Mouse (Mus musculus): ENCODE results near the gene Lamtor3.
"Not testable (repeated sequence)": the region's sequence is repeated elsewhere in the genome, so short reads cannot be mapped to it uniquely, and the experiment has no call there.

The Lamtor3 gene

DNA sequence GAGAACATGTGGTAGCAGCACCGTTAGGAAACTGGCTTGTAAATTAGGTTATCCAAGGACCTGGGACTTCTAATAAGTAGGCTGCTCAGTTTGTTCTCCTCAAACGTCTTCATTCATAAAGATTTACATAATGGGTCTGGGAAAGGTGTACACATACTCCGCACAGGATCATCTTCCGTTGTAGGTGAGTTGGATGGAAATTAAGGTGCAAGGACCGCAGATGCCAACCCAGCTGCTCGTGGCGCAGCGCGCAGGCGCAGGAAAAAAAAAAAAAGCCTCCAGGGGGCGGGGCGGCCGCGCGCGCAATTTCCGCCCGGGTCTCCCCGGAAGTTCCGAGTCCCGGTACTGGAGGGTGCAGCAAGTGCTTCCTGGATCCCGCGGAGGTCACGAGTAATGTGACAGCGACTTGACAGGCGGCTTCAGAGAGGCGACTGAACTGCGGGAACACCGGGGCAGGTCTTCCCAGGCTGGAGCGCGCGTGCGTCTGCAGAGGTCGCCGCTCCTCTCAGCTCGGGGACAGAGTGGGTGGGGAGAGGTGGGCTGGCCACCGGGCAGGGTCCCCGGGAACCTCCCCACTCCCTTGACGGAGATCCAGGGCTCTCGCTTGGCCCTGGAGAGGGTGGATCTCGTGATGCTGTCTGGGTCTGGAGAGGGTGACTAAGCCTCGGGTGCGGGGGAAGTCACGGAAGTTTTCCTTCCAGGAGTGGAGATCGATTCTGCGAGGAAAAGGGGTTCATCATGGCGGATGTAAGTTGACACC, at the start of gene Lamtor3:
Gene Lamtor3, plus strand, starts transcription at position 335 of the 760 bp plus-strand sequence.
- DNase-seq: peak; percentile 88 to 91

DNA sequence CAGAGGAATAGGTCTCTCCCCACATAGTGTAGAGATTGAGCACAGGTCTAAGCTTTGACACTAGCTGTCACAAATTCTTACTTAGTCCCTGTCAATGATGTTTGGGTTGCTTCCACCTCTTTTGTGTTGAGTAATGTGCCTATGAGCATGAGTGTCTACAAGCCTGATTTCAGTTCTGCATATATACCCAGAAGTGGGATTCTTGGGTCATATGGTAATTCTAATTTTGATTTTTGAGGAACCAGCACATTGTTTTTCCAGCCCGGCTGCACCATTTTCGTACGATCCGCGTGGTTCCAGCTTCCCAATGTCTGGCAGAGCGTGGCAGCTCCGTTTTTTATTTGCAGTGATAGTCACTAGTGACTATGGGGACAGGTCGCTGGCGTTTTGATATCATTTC, 48.9 kb upstream of the Lamtor3 start:
- no peak for DNase-seq

DNA sequence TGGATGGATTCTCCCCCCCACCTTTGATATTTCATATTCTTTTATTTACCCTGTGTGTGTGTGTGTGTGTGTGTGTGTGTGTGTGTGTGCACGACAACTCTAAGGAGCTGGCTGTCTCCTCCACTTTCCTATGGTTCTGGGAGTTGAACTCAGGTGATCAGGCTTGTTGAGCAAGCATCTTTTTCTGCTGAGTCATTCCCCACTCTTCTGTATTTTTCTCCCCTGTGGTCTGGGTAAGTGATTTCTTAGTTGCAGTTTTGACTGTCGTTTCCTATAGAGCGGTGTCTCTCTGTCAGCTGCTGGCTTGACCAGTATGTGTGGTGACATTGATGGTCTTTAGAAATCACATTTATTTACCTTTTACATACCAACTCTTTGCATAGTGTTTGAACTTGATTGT, 39.0 kb upstream of the Lamtor3 start:
- DNase-seq: no peak

DNA sequence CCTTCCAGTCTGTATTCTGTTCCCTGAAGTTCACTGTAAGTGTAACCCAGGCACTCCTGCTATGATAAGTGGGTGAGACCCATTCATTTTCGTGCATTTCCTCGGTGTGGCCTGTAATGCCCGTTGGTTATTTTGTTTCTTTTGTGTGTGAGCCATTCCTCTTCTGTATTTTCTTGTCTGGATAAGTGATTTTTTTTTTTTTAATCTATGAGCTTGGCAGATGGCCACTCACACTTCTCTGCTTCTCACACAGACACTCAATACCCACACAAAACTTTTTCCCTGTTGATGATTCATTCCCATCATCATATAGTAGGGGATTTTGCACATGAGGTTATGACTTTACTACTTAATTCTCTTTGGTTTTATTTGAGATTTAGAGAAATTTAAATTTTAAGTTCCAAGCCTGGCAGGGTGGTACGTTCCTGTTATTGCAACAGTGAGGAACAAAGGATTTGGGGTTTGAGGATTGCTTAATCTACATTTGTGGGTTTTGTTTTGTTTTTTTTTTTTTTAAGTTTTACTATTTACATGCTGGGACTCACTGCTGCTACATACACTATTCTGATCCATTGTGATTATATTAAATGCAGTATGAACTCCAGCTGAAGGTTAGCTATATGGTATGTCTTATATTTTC, 38.1 kb upstream of the Lamtor3 start:
- no peak for DNase-seq

DNA sequence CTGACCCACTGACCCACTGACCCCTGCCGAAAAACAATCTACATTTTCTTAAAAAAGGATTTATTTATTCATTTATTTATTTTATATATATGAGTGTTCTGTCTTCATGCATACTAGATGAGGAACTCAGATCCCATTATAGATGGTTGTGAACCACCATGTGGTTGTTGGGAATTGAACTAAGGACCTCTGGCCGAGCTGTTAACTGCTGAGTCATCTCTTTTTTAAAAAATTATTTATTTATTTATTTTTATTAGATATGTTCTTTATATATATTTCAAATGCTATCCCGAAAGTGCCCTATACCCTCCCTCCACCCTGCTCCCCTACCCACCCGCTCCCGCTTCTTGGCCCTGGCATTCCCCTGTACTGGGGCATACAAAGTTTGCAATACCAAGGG, 37.2 kb upstream of the Lamtor3 start:
- no peak for DNase-seq

DNA sequence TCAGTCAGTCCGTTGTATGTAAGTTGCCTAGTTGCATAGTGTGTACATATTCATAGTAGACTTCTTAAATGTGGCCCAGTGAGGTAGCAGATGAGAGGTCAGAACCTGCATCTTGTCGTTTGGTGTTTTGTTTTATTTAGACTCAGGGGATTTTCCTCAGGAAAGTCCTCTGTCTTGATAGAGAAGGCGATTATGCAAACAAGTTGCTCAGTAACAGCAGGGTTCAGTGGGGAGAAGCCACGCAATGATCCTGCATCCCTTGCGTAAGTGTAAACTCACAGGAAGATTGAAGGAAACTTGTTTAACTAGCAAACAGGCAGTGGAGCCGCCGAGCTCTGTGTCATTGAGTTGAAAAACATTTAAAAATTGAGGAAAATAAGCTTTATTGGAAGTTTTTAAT, 30.3 kb upstream of the Lamtor3 start:
- no peak for DNase-seq

DNA sequence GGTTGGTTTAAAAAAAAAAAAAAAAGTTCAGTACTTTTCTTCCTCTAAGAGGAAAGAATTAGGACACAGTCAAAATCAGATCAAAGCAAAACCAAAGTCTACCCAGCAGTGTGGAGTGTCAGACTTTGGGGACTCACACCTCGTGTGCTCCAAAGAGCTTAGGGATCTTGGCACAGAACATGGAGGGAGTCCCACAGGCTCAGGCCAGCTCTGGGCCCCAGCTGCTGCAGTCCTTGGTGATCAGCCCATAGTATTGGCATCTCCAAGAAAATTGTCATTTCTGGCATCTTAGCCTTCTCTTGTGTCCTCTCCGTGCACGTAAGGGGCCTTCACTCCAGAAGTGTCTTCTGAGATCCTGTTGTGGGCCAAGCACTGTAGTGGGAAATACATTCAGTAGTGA, 27.2 kb upstream of the Lamtor3 start:
- no peak for DNase-seq

DNA sequence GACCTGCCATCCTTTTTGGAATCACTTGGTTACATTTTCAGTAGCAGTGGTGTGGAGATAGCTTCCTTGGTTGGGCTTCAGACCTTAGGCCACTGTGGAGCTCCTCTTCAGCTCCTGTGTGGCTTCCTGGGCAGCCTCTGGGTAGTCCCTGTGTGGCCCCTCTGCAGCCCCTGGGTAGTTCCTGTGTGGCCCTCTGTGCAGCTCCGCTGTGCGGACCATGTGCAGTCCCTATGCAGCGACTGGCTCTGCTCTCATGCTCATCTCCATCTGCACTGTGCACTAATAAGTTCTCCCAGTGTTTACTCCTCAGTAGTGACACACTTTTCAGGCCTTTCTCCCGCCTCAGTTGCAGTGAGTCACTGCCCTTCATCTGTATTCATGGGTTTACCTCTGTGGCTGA, 26.2 kb upstream of the Lamtor3 start:
- DNase-seq: no peak

DNA sequence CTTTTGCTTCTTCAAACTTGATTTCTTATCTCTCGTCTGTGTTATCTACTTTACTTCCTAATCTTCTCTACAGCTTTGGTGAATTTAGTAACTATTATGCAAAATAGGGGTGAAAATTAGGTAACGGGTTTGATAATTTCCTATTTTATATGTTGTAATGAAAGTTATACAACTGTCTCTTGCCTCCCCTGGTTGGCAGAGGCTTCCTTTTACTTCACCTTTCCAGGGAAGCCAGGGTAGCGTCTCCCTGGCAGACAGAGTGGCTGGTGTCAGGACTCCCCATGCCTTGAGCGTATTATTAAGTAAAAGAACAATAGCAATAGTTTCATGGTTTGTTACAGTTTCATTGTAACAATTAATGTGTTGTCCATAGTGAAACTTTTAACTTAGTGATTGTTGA, 24.5 kb upstream of the Lamtor3 start:
- no peak for DNase-seq

DNA sequence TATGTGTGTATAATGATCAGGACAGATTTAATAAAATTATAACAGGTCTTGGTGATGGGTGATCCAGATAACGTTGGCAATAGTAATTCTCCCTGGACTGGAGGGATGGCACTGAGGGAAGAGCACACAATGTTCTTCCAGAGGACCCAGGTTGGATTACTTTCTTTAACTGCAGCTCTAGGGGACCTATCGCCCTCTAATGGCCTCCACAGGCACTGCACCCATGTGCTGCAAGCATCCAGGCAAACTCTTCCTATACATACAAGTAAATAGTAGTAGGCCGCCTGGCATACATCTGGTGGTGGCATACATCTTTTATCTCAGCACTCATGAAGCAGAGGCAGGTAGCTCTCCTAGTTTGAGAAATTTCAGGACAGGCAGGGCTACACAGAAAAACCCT, 23.1 kb upstream of the Lamtor3 start:
- peak in 1 of 2 experiments; percentile 20 for DNase-seq

DNA sequence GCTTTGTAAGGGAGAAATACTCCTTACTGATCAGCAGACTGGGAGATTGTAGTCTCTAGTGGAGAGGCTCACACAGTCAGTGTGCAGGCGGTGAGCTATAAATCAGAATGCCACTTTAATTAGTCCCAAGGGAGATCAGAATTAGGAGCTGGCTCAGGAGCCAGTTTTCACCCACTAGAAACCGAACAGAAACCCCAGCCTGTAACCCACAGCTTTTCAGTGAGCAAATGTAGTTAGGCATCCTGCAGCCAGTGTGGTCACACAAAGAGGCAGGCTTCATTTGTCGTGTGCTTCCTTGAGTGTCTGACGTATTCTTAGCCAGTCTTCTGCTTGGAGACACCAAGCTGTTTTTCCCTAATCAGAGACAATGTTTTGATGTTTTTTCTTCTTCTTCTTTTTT, 21.9 kb upstream of the Lamtor3 start:
- no peak for DNase-seq

DNA sequence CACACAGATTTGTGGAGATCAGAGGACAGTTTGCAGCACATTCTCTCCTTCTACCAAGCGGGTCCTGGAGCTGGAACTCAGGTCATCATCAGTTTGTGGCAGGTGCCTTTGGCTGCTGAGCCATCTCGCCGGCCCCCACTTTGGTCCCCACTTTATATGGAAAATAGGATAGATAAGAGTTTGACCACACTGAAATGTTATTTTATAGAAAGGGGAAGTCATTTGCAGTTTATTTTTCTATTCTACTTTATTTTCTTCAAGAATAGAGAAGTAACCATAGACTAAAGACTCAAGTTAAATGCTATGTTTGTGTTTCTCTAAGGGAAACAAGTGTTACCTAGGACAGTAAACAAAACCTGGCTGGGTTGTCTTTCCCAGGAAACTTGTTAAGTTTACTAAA, 21.4 kb upstream of the Lamtor3 start:
- no peak for DNase-seq

DNA sequence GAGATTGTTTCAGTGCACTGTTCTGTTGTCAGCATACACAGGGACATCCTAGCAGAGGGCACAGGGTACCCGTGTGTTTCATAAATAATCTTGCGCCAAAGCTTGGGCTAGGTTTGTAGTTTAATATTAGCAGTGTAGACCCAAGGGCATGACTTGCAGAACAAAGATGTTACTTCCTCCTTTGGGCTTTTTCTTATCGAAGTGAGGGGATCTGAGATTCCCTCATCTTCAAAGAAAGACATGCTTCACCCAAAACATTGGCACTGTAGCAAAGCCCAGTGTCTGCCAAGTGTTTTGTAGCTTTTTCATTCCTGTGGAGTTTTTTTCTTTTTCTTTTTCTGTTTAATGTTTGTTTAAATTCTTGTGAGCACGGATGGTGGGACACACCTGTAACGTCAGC, 20.6 kb upstream of the Lamtor3 start:
- DNase-seq: no peak

DNA sequence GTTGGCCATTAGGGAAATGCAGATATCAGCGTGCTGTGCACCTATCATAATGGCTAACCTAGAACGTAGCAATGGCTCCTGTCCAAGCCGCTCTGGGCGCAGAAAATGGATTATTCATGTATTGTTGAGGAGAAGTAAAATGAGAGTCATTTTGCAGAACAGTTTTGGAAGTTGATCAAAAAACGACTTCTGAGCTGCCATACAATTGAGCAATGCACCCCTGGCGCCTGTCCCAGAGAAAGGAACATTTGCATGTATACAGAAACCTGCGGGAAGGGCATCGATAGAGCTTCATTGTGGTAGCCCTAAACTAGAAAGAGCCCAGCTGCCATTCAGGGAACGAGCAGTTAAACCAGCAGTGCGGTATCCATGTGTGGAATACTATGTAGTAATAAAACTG, 18.2 kb upstream of the Lamtor3 start:
- DNase-seq: no peak

DNA sequence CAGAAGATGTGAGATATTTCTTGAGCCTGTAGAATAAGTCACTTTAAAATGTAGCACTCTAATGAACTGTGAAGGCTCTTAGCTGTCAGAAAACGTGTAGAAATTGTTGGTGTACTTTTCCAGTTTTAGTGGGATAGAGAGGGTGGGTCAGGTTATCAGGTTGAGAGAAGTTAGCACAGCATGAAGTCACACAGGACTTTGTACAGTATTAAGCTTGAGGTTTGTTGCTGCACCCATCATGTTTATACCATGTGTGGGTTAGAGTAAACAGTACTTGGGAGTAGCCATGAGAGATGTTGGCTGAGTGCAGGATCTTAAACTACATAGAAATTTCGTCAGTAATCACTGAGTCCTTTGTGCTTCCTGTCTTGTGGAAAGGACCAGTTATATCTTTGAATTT, 5.2 kb upstream of the Lamtor3 start:
- no peak for DNase-seq

DNA sequence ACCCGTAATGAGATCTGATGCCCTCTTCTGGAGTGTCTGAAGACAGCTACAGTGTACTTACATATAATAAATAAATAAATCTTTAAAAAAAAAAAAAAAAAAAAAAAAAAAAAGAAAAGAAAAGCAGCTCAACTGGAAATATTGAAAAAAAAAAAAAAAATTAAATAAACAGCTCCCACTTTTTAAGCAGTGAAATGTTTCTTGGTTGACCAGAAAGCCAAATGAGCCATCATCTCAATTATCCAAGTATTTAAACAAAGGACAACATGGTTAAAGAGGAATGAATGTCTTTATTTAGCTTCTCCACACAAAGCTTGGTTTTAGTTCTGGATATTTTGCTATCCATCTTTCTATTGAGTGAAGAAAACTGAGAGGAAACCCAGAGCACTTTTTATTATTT, 3.7 kb upstream of the Lamtor3 start:
- not testable (repeated sequence) for DNase-seq

DNA sequence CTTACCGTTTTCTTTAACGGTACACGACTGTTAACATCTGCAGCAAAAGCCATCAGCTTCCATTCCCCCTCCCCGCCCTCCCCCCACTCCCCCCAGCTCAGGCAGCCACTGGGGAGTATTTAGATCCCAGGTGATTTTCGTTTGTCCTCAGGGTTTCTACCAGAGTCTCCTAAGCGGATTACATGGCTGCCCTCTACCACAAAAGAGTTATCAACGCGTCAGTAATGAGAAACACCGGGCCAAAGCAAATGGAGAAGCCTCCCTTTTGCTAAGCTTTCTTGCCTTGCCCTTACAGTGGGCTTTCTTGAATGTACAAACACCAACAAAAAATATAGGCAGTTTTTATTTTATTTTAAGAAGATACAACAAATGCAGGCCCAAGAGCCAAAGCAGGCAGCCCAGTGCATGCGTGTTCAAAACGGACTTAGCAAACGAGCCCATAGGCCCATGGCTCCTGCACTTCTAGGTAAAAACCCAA, 573 bp upstream of the Lamtor3 start:
- no peak for DNase-seq

DNA sequence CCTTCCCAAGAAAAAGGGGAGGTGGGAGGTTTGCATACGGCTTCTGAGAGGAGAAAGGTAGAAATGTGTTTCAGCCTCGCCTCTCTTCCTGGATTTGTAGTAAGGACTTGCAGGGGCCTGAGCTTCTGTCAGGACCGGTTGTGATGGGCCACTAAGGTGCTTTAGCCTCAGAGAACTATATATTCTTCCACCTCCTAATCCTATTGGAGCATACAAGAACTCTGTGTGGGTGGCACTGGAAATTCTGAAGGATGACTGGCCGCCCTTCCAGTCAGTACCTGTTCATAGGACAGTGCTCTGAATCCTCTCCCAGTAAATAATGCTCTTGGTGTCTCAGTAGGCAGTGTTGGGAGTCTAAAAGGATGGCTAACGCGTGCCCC, 616 bp downstream of the Lamtor3 start:
- peak in 1 of 2 experiments; percentile 17 for DNase-seq

DNA sequence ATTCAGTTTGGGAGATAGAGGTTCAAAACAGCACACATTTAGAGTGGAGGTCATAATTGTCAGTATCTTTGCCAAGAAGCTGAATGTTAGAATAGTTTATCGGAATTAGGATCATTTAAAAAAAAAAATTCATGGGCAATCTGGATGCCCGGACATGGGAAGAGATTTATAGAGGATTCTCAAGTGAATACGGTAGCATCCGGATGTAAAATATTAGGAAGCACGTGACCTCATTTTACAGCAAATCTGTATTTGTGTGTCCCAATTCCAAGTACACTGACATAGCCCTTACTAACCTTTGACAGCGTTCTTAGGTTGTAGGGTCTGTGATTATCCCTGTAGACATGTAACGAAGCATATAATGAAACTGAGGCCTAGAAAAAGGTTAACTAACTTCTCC, 1.1 kb downstream of the Lamtor3 start:
- no peak for DNase-seq

DNA sequence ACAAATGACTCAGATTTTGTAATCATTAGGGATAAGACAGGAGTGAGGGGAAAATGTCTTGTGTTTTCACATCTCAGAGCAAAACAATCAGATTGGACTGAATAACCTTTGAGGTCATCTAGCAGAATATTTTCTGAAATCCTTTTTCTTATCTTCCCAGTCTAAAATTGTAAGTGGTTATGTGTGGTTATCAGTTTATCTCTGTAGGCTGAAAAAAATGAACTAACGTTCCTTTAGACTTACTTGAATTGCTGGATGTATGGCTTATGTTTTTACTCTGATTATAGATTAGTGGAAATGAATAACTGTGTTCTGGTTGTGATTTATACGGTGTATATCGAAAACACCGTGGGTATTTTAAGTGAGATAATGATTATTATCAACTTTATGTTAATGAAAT, 2.3 kb downstream of the Lamtor3 start:
- DNase-seq: no peak

DNA sequence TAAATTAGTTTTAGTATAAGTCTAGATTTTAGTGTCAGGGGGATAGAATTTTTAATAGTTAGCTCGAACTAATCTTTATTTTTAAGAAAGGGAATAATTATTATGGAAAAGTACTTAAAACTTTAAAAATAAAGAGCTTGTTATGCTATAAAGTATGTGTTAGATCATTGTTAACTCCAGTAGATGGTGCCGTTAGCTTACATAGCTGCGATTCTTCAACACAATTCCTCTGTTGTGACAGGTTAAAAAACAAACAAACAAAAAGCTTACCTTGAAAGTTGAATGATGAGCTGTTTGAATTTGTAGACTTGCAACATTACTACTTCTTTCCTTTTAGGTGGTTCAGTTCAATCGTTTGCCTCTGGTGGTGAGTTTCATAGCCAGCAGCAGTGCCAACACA, 8.7 kb downstream of the Lamtor3 start:
- DNase-seq: no peak

DNA sequence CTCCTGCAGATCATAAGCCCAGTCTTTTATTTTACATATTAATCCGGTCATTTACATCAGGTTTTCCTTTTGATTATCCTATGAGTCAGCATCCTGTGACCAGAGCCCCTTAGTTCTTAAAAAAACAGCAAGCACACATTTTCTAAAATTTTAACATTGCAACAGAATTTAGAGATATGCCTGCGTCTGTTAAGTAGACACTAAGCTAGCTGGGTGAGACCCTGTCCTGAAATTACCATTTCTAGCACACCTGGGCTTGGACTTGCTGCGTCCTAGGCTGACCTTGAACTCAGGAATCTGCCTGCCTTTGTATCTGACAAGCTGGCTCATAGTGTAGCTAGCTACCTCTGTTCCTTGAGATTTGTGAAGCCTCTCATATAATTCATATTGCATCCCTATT, 11.6 kb downstream of the Lamtor3 start:
- DNase-seq: no peak

DNA sequence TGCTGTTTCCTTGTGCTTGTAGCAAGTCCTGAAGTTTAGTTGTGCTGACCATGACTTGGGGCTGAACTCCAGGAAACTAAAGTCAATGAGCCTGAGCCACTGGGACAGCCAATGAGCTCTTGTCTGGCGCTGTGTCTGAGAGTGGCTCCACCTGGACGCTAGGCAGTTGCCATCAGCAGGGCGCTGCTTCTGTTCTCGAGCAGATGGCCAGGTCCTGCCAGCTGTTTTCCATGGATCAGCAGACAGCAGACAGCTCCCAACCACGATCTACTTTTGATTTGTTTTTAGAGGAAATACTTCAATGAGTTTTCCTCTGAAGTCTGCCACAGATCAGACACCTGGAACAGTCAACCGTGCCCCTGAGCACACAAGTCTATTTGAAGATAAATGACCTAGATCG, 14.4 kb downstream of the Lamtor3 start:
- DNase-seq: peak in 1 of 2 experiments; percentile 14

DNA sequence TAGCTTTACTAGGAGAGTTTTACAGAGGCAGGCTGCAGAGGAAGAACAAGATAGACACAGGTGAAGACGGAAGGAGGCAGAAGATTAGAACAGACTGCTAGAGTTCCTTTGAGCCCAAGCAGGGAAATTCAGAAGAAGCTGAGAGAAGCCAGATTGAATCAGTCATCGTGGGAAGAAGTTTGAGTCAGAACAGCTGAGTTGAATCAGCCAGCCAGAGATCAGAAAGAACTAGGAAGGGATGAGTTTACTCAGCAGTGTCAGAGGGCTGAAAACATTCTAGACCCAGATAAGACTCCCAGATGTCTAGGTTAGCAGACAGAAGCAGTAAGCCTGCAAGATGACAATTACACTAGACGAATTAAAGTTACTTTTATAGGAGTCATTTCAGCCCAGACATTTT, 15.7 kb downstream of the Lamtor3 start:
- no peak for DNase-seq

Measured in kidney, postnatal 36 days (tissue).